ENCODE assay signal across 8 mouse cellular contexts in the genomic region with DNA sequence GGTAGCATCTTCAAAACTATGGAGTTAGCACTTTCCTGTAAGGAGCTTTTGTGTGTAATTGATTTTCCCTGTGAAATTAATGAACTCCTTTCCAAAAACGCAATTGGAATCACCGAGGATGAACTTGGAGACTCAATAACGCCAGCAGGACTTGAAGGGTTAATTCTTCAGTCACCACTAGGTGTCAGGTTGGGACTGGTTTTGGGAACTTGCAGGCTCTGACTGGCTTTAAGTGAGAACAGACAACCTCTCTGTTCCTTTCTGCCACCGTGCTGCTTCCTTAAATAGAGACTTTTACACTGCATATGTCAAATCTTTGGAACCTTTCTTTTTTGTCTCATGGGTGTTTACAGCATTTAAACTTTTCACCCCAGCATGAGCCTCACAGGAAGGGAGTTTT.
A peak's percentile ranks its signal among the peaks of the same experiment; 100 is the strongest.
DNase-seq lines count a peak whose midpoint lies in the region; ATAC-seq and TF ChIP-seq lines count a peak whose summit lies in the region.

No protein-coding gene starts in this region.

- no peaks in the 10 kb centered on the region for H3K27me3 ChIP-seq in kidney, embryonic 16.5 days (ENCODE audit: insufficient read depth, low read length)
- H3K27me3 ChIP-seq in forebrain, embryonic 11.5 days (ENCODE audit: control insufficient read depth, insufficient read depth, low read length), result no peaks in the 10 kb centered on the region
- no peaks in the 10 kb centered on the region for H3K27me3 ChIP-seq in kidney, embryonic 14.5 days (ENCODE audit: control insufficient read depth, insufficient read depth, low read length)
- H3K27me3 ChIP-seq in limb, embryonic 14.5 days (ENCODE audit: control insufficient read depth, insufficient read depth, low read length), result no peaks in the 10 kb centered on the region

- no peak overlapping the region for H3K4me2 ChIP-seq in kidney, embryonic 16.5 days (replicated peaks; ENCODE audit: low read depth, low read length)
- H3K4me2 ChIP-seq in forebrain, embryonic 11.5 days (ENCODE audit: low read depth, low read length, severe bottlenecking), result no peak overlapping the region
- no peak overlapping the region for H3K4me2 ChIP-seq in kidney, embryonic 14.5 days (replicated peaks; ENCODE audit: low read depth, low read length)
- H3K4me2 ChIP-seq in limb, embryonic 14.5 days (replicated peaks; ENCODE audit: low read depth, low read length, severe bottlenecking), result no peak overlapping the region

- peak; percentile 4 for DNase-seq in kidney, adult 11 months
- DNase-seq in brain, adult 2 months (ENCODE audit: low read depth, low spot score), result peak; percentile 95
- peak; percentile 57 for DNase-seq in forebrain, embryonic 11.5 days (ENCODE audit: low spot score)
- DNase-seq in limb, embryonic 14.5 days (ENCODE audit: low spot score), result peak; percentile 69
- peak; percentile 44 to 74 for DNase-seq in right cerebral cortex, postnatal 36 days (ENCODE audit: low spot score in 2 of 2)
- DNase-seq in thymus, postnatal 0 days (ENCODE audit: low spot score), result no peak

- no peak overlapping the region for H3K4me3 ChIP-seq in kidney, embryonic 16.5 days (ENCODE audit: low read length)
- H3K4me3 ChIP-seq in forebrain, embryonic 11.5 days (ENCODE audit: low read depth, low read length), result no peak overlapping the region
- H3K4me3 ChIP-seq in kidney, embryonic 14.5 days (ENCODE audit: low read length), result no peak overlapping the region
- no peak overlapping the region for H3K4me3 ChIP-seq in limb, embryonic 14.5 days (replicated peaks; ENCODE audit: low read length)

- no peak for TF ChIP-seq POLR2A in limb, embryonic 14.5 days (IDR thresholded peaks at IDR 0.05; ENCODE audit: borderline replicate concordance, extremely low read depth, insufficient read depth, insufficient read length)

- no peaks in the 10 kb centered on the region for H3K36me3 ChIP-seq in kidney, embryonic 16.5 days (ENCODE audit: insufficient read depth, low read length)
- H3K36me3 ChIP-seq in forebrain, embryonic 11.5 days (ENCODE audit: control insufficient read depth, insufficient read depth, low read length), result no peaks in the 10 kb centered on the region
- H3K36me3 ChIP-seq in kidney, embryonic 14.5 days (ENCODE audit: control insufficient read depth, insufficient read depth, low read length), result no peaks in the 10 kb centered on the region
- H3K36me3 ChIP-seq in limb, embryonic 14.5 days (ENCODE audit: control insufficient read depth, insufficient read depth, low read length), result no peaks in the 10 kb centered on the region

- ATAC-seq in kidney, embryonic 16.5 days (ENCODE audit: low FRiP score, low TSS enrichment), result no peak; the same call in 1 of the 2 replicates
- ATAC-seq in forebrain, embryonic 11.5 days (replicated peaks; ENCODE audit: low FRiP score), result peak; percentile 89
- ATAC-seq in kidney, embryonic 14.5 days (ENCODE audit: low FRiP score, low TSS enrichment), result peak; percentile 72; the same call in 1 of the 2 replicates
- ATAC-seq in limb, embryonic 14.5 days (ENCODE audit: low FRiP score, low read depth), result no peak

- H3K9ac ChIP-seq in kidney, embryonic 16.5 days (replicated peaks; ENCODE audit: low read length), result no peak overlapping the region
- no peak overlapping the region for H3K9ac ChIP-seq in forebrain, embryonic 11.5 days (ENCODE audit: low read length)
- H3K9ac ChIP-seq in kidney, embryonic 14.5 days (ENCODE audit: low read depth, low read length), result no peak overlapping the region
- no peak overlapping the region for H3K9ac ChIP-seq in limb, embryonic 14.5 days (ENCODE audit: low read depth, low read length, severe bottlenecking)

- no peaks in the 10 kb centered on the region for H3K4me1 ChIP-seq in kidney, embryonic 16.5 days (ENCODE audit: insufficient read depth, low read length)
- no peaks in the 10 kb centered on the region for H3K4me1 ChIP-seq in forebrain, embryonic 11.5 days (replicated peaks; ENCODE audit: control insufficient read depth, insufficient read depth, low read length)
- no peaks in the 10 kb centered on the region for H3K4me1 ChIP-seq in kidney, embryonic 14.5 days (ENCODE audit: control insufficient read depth, insufficient read depth, low read length)
- H3K4me1 ChIP-seq in limb, embryonic 14.5 days (ENCODE audit: control insufficient read depth, insufficient read depth, low read length), result no peaks in the 10 kb centered on the region

- no peak overlapping the region for H3K27ac ChIP-seq in kidney, embryonic 16.5 days (ENCODE audit: low read length)
- H3K27ac ChIP-seq in forebrain, embryonic 11.5 days (ENCODE audit: low read depth, low read length), result no peak overlapping the region
- no peak overlapping the region for H3K27ac ChIP-seq in kidney, embryonic 14.5 days (ENCODE audit: low read depth, low read length)
- H3K27ac ChIP-seq in limb, embryonic 14.5 days (replicated peaks; ENCODE audit: low read depth, low read length), result no peak overlapping the region

- H3K9me3 ChIP-seq in kidney, embryonic 16.5 days (ENCODE audit: low read length), result no peaks in the 10 kb centered on the region
- H3K9me3 ChIP-seq in forebrain, embryonic 11.5 days (ENCODE audit: control insufficient read depth, low read length), result no peaks in the 10 kb centered on the region
- no peaks in the 10 kb centered on the region for H3K9me3 ChIP-seq in kidney, embryonic 14.5 days (ENCODE audit: control insufficient read depth, low read length)
- H3K9me3 ChIP-seq in limb, embryonic 14.5 days (ENCODE audit: control insufficient read depth, low read length), result no peaks in the 10 kb centered on the region

- 8% methylated on average over 4 of the region's 4 CpGs for WGBS in kidney, embryonic 16.5 days
- 6% methylated on average over 4 of the region's 4 CpGs for WGBS in forebrain, embryonic 11.5 days
- 11% methylated on average over 4 of the region's 4 CpGs for WGBS in kidney, embryonic 14.5 days
- WGBS in limb, embryonic 14.5 days, result 3% methylated on average over 4 of the region's 4 CpGs

Comparison
In these comparisons a context has a peak if more than half of its experiments do, and no peak if none do; other contexts are left out.
1. ATAC-seq: peak in forebrain, embryonic 11.5 days (single experiment) and kidney, embryonic 14.5 days (single experiment); none in kidney, embryonic 16.5 days (single experiment) and limb, embryonic 14.5 days (single experiment).